Mouse (Mus musculus) intestine, embryonic 14.5 days (tissue): ENCODE measurements around the gene Dcpp3. TPM values are rescaled to one million over a fixed set of nuclear protein-coding genes. Genes with fewer than 3 reads are reported as not detected.
"Not testable (repeated sequence)": the region's sequence is repeated elsewhere in the genome, so short reads cannot be mapped to it uniquely, and the experiment has no call there.

Experiments
- ATAC-seq: fragments of 200-750 bp; cut with Nextera tagmentation; replicated peaks from 2 replicates; pipeline ENCODE4 v1.8.0; 2017; ENCODE audit warnings: low read depth, moderate number of reproducible peaks, moderate TSS enrichment, moderate library complexity; ENCODE audit not compliant: low FRiP score, low TSS enrichment
- DNase-seq: peaks from one replicate; pipeline ENCODE4 v3.0.0-alpha.2; 2018; ENCODE audit warnings: low spot score
- H3K27ac ChIP-seq: fragments of 300-500 bp; sonication (generic); 2 replicates; pipeline ENCODE4 v1.5.1; 2014; ENCODE audit warnings: low read depth, mild to moderate bottlenecking, control low read depth
- H3K27me3 ChIP-seq: fragments of 300-500 bp; sonication (generic); replicated peaks from 2 replicates; pipeline ENCODE4 v1.6.1; 2014; ENCODE audit warnings: low read length, control low read depth; ENCODE audit not compliant: control insufficient read depth, insufficient read depth
- H3K36me3 ChIP-seq: fragments of 300-500 bp; sonication (generic); 2 replicates; pipeline ENCODE4 v1.6.1; 2014; ENCODE audit warnings: low read length, control low read depth; ENCODE audit not compliant: control insufficient read depth, insufficient read depth
- H3K4me1 ChIP-seq: fragments of 300-500 bp; sonication (generic); replicated peaks from 2 replicates; pipeline ENCODE4 v1.6.1; 2014; ENCODE audit warnings: low read length, control low read depth, mixed read lengths; ENCODE audit not compliant: control insufficient read depth, insufficient read depth
- H3K4me2 ChIP-seq: fragments of 300-500 bp; sonication (generic); 2 replicates; pipeline ENCODE4 v1.6.1; 2014; ENCODE audit warnings: low read length
- H3K4me3 ChIP-seq: fragments of 300-500 bp; sonication (generic); 2 replicates; pipeline ENCODE4 v1.5.1; 2014; ENCODE audit warnings: low read depth, low read length, control low read depth, mixed read lengths
- H3K9ac ChIP-seq: fragments of 300-500 bp; sonication (generic); 2 replicates; pipeline ENCODE4 v1.6.1; 2014; ENCODE audit warnings: mild to moderate bottlenecking, low read length
- H3K9me3 ChIP-seq: fragments of 300-500 bp; sonication (generic); 2 replicates; pipeline ENCODE4 v1.6.1; 2016; ENCODE audit warnings: low read length, control low read depth; ENCODE audit not compliant: control insufficient read depth
- WGBS: fragments of 180-500 bp; shearing (Covaris S2); extraction: QIAGEN DNeasy Blood & Tissue Kit; methylation state at CpG from one replicate; pipeline ENCODE4 v1.1.7; 2014; 5-methylcytosine and 5-hydroxymethylcytosine counted together
- polyA plus RNA-seq: library from polyadenylated mRNA; unstranded; fragments of >200 nt; fragmentation: Nextera tagmentation; extraction: Ambion mirVana; gene quantifications from 2 replicates; pipeline ENCODE4 v1.2.1, GENCODE M21; 2014

Gene Dcpp3
- not detected in 2 replicates for polyA plus RNA-seq

DNA sequence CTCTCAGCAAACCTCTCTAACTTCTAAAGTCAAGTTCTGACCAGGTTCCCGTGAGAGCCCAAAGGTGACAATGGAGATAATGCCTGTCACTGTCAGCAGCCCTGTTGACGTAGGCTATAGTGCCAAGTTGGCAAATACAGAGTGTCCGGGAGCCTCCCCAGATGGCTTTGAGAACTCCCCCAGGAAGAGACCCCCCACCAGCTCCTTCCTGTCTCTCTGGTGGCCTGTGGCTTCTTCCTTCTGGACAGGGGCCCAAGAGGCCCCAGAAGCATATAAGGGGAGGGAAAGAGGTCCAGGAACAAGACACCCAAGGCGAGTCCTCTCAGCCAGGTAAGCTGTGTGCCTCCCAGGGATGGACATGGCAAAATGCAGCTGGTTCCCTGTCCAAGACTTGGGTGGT, at the start of gene Dcpp3:
Gene Dcpp3, plus strand, starts transcription at position 301 of the 400 bp plus-strand sequence.
- not testable (repeated sequence) for H3K9ac ChIP-seq, H3K36me3 ChIP-seq, H3K4me2 ChIP-seq, H3K27ac ChIP-seq, H3K4me3 ChIP-seq, ATAC-seq, H3K4me1 ChIP-seq, DNase-seq, H3K9me3 ChIP-seq, H3K27me3 ChIP-seq
- 59% methylated on average over 4 of the region's 4 CpGs for WGBS

DNA sequence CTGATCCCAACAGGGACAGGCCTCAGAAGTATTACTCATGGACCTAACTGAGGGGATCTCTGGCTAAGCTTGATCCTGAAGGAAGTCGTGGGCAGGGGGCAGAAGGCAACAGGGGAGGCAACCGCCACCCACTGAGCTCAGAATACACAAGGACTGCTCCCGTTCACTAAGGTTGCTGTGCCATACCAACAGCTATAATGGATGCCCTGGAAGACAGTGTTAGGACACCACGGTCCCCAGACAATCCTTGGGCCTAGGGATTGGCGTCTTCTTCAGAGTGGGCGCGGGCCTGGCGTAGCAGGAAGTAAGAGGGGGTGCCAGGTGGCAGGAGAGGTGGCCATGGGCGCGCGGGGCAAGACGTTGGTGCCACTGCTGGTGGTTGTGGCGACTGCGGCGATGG, 49.5 kb upstream of the Dcpp3 start, which contains the start of gene Prss21:
Gene Prss21, plus strand, starts transcription at position 301 of the 400 bp plus-strand sequence.
- H3K4me2 ChIP-seq, result no peak within 1 kb of the TSS
- DNase-seq (no peak), ATAC-seq (no peak)
- H3K9me3 ChIP-seq, result no peaks in the 10 kb centered on the region
- no peak within 1 kb of the TSS for H3K27ac ChIP-seq
- H3K4me3 ChIP-seq, result no peak within 1 kb of the TSS
- 0 out of 2 replicates have a peak, but pooled peaks cover 4% of the 10 kb centered on the region for H3K4me1 ChIP-seq
- 84% methylated on average over 15 of the region's 15 CpGs for WGBS
- no peaks in the 10 kb centered on the region for H3K27me3 ChIP-seq
- no peaks in the 10 kb centered on the region for H3K36me3 ChIP-seq
- H3K9ac ChIP-seq, result no peak within 1 kb of the TSS

DNA sequence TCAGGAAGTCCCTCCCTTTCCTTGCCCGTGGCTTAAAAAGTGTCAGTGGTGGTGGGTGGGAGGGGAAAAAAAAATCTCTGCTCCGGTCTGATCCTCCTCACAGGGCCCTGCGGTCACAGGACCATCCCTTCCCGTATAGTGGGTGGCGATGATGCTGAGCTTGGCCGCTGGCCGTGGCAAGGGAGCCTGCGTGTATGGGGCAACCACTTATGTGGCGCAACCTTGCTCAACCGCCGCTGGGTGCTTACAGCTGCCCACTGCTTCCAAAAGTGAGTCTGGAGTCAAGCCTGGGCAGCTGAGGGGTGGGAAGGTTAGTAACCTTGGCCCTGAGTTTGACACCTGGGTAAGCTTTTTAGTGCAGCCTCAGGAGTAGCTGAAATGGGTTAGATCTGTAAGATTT, 48.7 kb upstream of the Dcpp3 start:
- Histone ChIP-seq H3K36me3 (no peaks in the 10 kb centered on the region), H3K9me3 (no peaks in the 10 kb centered on the region), H3K4me1 (0 out of 2 replicates have a peak, but pooled peaks cover 4% of the 10 kb centered on the region), H3K9ac (no peak overlapping the region), H3K4me2 (no peak overlapping the region), H3K27me3 (no peaks in the 10 kb centered on the region), H3K4me3 (no peak overlapping the region), H3K27ac (no peak overlapping the region)
- ATAC-seq (no peak), DNase-seq (no peak)
- WGBS, result 84% methylated on average over 11 of the region's 11 CpGs

DNA sequence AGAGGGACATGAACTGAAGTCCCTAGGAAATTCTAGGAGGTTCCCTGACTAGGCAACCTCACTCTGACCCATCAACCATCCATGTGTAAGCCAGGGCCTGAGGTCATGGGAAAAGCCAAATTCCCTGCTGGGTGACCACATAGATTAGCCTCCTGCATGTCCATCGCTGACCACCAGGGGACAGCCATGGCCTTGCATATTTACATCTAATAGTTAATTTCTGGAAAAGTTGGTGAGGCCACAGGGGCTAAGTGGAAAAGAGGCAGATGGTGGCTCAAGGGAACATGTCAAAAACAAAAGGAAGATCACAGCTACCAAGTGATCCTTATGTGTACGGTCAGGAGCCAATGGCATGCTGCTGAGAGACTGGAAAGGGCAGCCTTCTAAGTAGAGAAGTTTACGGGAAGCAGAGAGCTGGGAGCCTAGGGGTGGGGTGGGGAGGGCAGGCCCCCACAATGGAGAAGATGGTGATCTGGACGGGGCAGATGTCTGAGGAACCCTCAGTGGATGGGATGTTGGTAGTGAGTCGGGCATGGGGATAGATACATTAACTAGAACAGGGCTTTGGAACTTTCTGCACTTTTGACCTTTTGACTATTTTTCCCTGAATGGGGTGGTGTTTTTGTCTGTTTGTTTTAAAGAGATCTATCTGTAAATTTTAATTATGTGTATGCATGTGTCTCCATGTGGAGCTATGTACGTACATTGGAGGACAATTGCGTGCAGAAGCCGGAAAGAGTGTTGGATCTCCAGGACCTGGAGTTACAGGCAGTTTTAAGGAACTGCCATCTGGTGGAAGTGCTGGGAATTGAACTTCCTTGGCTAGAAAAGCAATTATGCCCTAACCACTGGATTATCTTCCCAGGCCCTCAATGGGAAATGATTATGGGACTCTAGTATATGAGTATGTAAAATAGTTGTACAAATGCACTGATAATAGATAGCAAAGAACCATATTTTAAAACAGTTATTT, 43.1 kb upstream of the Dcpp3 start:
- Histone ChIP-seq H3K36me3 (no peaks in the 10 kb centered on the region), H3K9ac (no peak overlapping the region), H3K4me2 (no peak overlapping the region), H3K27me3 (no peaks in the 10 kb centered on the region), H3K9me3 (no peaks in the 10 kb centered on the region), H3K27ac (no peak overlapping the region), H3K4me1 (0 out of 2 replicates have a peak, but pooled peaks cover 4% of the 10 kb centered on the region), H3K4me3 (no peak overlapping the region)
- peak; percentile 75 for DNase-seq
- 42% methylated on average over 8 of the region's 8 CpGs for WGBS
- peak; percentile 41 for ATAC-seq

DNA sequence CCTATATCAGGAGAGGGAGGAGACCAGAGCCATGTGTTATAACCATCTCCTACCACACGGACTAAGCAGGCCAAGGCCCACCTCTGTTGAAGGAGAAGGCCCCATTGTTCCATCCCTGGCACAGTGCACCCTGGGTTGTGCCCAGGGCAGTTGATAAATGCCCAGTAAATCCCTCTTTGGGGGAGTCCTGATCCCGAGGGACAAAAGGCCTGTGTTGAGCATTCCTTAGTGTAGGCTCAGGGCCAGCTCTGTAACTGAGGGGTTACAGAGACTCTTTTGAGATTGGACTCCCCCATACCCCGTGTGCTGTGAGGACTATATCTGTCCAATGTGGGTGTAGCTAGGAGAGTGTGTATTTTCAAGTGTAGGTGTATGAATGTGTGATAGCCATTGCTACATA, 40.5 kb upstream of the Dcpp3 start:
- Histone ChIP-seq H3K27me3 (no peaks in the 10 kb centered on the region), H3K9me3 (no peaks in the 10 kb centered on the region), H3K4me3 (no peak overlapping the region), H3K9ac (no peak overlapping the region), H3K4me2 (no peak overlapping the region), H3K27ac (no peak overlapping the region), H3K36me3 (no peaks in the 10 kb centered on the region), H3K4me1 (no peaks in the 10 kb centered on the region)
- no peak for ATAC-seq
- WGBS, result 61% methylated on average over 3 of the region's 3 CpGs
- no peak for DNase-seq

DNA sequence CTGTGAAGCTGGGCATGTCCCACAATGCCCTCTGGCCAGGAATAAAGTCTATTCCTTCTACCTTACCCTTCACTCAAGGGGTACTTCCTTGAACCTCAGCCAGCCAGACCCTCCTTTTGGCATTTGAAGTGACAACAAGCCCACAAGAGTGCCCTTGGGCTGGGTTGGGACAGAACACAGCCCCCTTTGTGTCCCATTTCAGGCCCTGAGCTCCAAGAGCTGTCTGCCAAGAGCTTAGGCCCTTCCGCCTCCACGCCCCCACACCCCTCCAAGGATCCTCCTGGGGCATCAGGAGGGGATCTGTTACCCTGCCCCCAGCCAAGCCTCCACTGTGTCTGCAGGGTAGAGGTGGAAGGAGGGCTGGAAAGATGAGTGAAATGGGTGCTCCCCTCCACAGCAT, 40.1 kb upstream of the Dcpp3 start:
- Histone ChIP-seq H3K9me3 (no peaks in the 10 kb centered on the region), H3K4me3 (no peak overlapping the region), H3K36me3 (no peaks in the 10 kb centered on the region), H3K4me2 (no peak overlapping the region), H3K9ac (no peak overlapping the region), H3K27ac (no peak overlapping the region), H3K4me1 (no peaks in the 10 kb centered on the region), H3K27me3 (no peaks in the 10 kb centered on the region)
- DNase-seq (no peak), ATAC-seq (no peak)
- WGBS, result 72% methylated on average over 2 of the region's 2 CpGs

DNA sequence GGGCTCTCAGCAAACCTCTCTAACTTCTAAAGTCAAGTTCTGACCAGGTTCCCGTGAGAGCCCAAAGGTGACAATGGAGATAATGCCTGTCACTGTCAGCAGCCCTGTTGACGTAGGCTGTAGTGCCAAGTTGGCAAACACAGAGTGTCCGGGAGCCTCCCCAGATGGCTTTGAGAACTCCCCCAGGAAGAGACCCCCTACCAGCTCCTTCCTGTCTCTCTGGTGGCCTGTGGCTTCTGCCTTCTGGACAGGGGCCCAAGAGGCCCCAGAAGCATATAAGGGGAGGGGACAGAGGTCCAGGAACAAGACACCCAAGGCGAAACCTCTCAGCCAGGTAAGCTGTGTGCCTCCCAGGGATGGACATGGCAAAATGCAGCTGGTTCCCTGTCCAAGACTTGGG, 36.7 kb upstream of the Dcpp3 start, which contains the start of the genes Dcpp1 and Dcpp2:
Gene Dcpp1, plus strand, starts transcription at position 301 of the 400 bp plus-strand sequence.
Gene Dcpp2, plus strand, starts transcription at position 305 of the 400 bp plus-strand sequence.
- not testable (repeated sequence) for ATAC-seq, DNase-seq, H3K4me2 ChIP-seq, H3K4me1 ChIP-seq, H3K9me3 ChIP-seq, H3K4me3 ChIP-seq, H3K9ac ChIP-seq, H3K27me3 ChIP-seq, H3K36me3 ChIP-seq, H3K27ac ChIP-seq
- 69% methylated on average over 4 of the region's 4 CpGs for WGBS

DNA sequence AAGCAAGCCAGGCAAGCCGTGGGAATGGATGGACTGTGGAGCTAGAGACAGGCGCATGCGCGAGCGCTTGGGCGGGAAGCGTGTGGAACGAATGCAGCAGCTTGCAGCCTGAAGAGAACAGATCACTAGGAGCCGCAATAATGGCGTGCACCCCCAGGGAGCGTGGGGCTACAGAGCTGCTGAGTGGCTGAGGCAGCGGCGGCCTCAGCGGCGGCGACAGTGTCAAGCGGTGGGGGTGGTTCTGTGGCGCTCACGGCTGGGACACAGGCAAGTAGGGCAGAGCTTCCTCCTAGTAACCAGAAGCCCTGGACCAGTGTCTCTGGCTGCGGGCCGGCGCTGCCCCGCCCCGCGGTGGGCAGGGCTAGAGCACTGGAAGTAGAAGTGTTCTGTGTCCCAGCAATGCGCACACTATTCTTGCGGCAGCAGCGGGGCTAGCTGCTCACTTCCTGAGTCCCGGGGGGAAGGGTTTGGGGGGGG, 7.3 kb downstream of the Dcpp3 start:
- Histone ChIP-seq H3K4me2 (peak overlapping the region; percentile 81), H3K9me3 (no peaks in the 10 kb centered on the region), H3K4me3 (peak overlapping the region; percentile 57), H3K36me3 (no peaks in the 10 kb centered on the region), H3K9ac (peak overlapping the region; percentile 69), H3K4me1 (peaks cover 10% of the 10 kb centered on the region), H3K27ac (peak overlapping the region; percentile 97), H3K27me3 (no peaks in the 10 kb centered on the region)
- DNase-seq (peak; percentile 96), ATAC-seq (peak; percentile 99)
- WGBS, result 0% methylated on average over 29 of the region's 29 CpGs
